Mouse (Mus musculus) erythroid progenitor cell, adult 5-6 weeks (primary cell): ENCODE results near the gene Coq8a. TPM values are rescaled to one million over a fixed set of nuclear protein-coding genes. Genes with fewer than 3 reads are reported as not detected.

Experiments used
- ATAC-seq: replicated peaks from 2 replicates; pipeline ENCODE4 v1.8.0; 2016; ENCODE audit warnings: moderate number of reproducible peaks, mild to moderate bottlenecking, moderate TSS enrichment, inconsistent platforms; ENCODE audit not compliant: poor library complexity, low FRiP score, severe bottlenecking
- total RNA-seq, 2 experiments: library from RNA; stranded (forward) in 1 of 2; stranded (reverse) in 1 of 2; fragments of 150-400 nt in 1 of 2; fragments of 186-747, 209-891 nt in 1 of 2; gene quantifications; 2 replicates each; pipeline versions ENCODE4 v1.2.3 to v1.2.4; 2015 to 2017; ENCODE audit warnings: low replicate concordance in 2 of 2

Gene Coq8a
- total RNA-seq, 2 experiments from 2014 or later = 1.7 TPM; not detected in 1

DNA sequence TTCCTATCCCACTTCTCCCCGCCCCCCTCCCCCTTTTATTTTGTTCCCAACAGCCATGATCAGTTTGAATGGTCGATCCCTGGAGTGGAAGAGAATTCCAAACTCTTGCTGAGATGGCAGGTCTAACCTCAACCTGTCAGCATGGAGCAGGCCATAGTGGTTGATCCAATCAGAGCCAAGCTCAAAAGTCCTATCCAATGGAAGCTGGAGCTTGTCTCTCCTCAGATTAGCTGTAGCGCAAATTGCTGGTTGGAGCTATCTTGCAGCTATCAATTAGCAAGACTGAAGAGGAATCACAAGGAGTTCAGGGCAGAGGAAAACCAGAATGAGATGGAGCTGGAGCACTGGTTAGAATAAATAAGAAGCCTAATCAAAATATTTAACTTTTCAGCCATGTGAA, 9.0 kb upstream of the Coq8a start:
- no peak for ATAC-seq

DNA sequence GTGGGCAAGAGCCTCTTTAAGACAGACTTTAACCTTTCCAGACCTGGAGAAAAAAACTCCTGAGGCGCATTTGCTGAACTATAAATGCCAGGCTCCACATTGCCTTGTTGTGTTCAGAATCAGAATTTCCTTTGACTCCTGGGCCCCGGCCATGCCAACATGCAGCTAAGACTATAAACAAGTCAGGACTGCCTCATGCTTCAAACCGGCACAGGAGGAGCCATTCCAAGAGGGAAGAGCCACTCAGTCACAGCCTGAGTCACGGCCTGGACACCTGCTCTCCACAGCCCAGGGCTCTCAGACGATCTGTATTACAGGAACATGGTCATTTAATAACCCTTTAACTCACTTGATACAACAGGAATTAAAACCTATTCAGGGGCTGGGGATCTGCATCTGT, 1.3 kb upstream of the Coq8a start:
- ATAC-seq = no peak

DNA sequence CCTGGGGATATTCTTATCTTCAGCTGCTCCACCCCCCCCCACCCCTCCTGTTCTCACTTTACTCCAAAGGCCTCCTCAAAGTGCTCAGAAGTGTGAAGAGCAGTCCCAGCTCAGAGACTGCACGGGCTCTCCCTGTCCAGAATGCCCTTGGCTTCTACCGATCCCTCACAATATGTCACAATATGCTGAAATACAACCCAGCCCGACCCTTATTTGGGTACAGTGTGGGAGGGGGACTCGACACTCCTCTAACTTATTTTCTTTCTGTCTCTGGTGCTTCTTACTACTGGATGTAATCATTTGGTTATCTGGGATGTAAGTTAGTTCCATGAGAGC, 281 bp upstream of the Coq8a start:
- ATAC-seq = no peak

DNA sequence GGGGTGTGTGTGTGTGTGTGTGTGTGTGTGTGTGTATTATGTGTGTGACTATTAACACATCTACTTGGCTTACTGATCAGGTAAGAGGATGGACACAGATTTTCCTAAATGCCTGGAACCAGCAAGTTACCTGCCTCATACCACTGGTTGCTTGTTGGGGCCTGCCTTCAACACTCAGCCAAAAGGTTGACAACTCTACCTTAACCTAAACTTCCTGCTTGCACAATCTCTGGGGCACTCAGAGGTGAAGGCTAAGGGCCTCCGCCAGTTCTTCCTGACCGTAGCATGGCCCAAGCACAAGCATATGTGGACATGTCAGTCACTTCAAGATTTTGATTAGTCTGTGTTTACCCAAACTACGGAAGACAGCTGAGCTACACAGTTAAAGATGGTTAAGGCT, 1.4 kb downstream of the Coq8a start:
- ATAC-seq = no peak

DNA sequence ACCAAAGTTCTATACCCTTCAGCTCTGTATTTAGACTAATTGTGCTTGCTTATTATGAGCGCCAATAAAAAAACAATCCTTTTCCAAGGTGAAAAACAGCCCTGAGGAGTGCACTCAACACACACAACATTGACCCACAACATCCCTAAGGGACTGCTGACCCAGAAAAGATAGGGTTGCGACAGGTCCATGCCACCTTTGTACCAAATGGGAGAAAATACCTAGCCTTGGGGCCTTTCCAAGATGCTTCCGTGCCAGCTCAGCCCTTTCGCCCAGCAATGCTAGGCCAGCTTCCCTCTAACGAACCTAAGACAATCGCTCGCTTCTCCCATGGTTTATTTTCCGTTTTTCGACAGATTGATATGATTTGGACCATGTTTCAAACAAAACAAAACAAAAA, 2.9 kb downstream of the Coq8a start:
- ATAC-seq = no peak

DNA sequence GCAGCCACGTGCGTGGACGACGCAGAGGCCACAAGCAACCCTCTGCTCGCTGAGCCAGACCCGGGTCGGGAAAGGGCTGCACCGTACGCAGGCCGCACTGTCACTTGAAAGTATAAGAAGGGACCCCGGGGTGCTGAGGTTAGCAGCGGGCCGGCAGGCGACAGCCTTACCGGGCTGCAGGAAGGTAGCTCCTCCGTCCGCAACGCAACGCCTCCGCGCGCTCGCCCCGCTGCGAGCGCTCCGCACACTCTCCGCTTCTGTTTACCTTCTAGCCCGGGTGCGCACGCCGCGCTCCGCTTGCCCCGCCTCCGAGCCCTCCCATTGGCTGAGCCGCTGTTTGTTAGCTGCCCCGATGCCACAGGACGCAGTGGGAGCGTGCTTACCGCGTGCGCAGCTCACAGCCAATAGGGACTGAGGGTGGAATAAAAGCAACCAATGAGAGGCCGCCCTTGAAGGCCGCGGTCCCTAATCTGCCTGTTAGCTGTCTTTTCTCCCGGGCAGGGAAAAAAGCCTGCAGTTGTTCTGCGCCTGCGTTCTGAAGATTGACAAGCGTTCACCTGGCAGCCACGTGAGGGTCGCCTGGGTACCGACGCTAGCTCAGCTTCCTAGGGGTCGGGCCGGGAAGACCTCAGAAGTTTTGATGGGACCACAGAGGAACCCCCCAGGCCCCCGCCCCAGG, 3.6 kb downstream of the Coq8a start:
- ATAC-seq = peak; percentile 100

DNA sequence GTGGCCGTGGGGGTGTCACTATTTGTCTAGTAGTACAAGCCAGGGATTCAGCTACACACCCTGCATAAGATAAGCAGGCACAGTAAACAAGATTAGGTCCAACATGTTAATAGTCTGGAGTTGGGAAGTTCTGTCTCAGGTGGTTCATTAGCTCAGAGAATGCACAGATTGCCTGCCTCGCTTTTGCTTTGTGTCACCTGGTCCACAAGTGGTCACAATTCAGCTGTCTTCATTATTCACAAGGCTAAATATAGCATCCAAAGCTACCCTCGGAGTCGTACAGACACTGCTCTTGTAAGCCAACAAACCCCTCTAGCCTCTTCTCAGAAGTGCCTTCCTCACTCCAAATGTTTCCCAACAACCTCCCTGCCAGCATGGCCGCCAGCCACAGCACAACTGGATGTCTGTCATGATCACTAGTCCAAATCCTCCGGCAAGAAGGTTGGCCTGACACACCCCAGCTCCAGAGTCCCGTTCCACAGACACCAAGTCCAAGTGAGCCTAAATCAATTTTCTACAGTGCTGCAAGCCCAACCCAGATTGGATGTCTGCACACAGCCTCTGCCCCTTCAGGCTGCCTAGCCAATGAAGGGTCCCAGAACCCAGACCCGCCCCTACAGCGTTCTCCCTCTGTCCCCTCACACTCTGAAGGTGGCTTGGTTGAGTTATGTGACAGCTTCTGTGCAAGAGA, 4.5 kb downstream of the Coq8a start:
- no peak for ATAC-seq

DNA sequence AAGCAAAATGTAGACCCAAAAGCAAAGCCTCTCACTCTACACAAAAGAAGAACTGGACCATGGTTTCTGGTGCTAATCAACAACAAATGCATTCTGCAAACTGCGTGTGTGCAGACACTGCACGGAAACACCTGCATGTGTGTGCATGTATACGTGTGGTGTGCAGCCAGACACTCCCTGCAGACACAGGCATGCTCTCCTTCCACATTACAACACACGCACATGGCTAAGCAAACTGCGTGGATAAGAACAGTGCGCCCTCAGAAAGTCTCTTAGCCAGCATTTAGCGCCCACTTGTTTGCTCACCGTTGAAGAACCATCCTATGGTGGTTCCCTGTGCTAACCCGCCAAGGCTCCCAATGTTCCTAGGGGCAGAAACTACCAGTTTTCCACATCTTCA, 5.4 kb downstream of the Coq8a start:
- ATAC-seq = no peak

DNA sequence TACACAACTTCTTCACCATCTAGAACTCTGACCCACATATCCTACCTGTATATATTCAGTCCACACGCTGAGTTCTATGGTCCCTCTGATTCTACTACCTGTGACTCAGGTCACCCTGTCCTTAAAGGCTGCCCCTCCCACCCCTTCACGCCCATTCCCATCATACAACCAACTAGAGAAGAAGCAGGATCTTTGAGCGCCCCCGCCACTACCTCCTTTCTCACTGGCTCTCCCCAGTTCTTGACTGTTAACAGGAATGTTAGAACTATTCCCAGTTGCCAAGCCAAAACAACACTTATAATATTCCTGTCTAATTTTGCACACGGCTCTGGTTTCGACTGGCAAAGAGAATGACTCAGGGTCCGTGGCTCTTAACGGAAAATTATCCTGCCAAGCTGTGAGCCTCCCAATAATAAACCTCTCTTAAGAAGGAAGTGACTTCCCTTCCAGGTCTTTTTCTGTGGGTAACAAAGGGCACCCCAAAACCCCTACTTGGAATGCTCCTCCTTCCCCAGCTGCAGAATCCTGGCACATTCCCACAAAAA, 5.9 kb downstream of the Coq8a start:
- no peak for ATAC-seq

DNA sequence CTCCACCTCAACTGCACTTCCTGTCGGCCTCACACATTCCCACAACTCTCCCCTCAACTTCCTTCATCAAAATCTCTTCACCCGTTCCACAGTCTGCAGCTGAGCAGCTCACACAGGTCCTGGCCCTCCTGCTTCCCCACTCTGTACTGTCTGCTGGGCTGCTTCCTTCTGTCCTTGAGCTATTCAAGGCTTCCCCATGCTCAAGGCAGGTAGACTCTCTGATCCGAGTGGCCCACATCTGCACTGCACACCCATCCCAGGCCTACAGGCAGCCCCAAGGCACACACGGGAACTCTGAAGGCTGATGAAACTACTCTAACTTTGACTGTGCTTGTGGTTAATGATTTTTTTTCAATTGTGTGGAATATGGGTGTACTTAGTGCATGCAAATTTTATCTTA, 6.5 kb downstream of the Coq8a start:
- no peak for ATAC-seq

DNA sequence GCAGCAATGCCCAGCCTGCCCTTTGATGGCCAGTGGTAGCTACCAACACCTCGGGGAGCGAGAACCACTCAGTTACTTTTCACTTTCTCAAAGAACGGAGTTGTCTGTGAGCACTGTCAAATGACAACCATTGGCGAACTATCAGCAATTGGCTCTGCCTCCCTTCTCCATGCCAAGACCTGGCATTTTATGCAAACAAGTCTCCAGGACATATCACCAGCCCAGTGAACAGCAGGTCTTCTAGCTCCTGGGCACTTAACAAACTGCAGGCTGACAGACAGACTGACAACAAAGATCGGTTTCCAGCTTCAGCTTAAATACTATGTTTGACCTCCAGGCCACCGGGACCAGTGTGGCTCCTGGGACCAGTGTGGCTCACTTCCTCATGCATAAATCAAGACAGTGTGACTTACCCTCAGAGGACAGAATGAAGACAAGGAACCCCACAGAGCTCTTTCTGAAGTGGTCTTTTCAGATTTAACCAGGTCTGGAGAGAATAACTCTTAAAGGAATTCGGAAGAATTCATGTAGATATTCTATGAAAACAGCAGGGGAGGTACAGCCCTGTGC, 7.7 kb downstream of the Coq8a start:
- no peak for ATAC-seq

DNA sequence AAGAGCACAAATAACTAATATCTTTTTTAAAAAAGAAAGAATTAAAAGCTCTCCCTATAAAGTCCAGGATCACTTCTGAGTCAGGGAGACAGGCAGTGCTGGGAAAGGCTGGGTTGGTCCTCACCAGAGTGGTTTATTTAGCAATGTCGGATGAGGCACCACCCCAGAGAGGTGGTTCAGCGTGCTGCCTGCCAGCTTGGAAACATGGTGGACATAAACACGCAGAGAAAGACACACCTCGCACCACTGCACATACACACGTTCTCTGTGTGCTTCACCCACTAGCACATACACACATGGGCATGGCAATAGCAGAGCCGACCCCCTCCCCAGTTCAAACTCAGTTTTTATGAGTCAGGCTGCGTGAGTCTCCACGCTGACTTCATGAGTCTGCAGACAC, 8.3 kb downstream of the Coq8a start:
- ATAC-seq = no peak

DNA sequence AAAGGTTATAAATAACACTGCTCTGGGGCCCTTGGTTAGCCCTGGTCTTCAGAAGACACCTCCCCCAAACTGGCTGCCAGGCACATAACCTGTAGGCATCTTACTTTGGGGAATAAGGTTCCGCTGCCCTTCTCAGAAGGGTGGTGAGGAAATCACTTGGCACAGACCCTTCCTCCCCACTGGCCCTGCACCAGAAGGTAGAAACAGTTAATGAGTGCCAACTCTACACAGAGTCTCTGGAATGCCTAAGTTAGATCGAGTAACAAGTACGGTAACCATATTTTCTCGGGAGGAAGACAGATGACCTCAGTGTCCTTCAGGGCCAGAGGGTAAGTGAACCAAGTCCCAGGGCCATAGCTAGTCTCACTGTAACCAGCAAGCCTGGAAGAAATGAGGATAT, 10.5 kb downstream of the Coq8a start:
- ATAC-seq = no peak

DNA sequence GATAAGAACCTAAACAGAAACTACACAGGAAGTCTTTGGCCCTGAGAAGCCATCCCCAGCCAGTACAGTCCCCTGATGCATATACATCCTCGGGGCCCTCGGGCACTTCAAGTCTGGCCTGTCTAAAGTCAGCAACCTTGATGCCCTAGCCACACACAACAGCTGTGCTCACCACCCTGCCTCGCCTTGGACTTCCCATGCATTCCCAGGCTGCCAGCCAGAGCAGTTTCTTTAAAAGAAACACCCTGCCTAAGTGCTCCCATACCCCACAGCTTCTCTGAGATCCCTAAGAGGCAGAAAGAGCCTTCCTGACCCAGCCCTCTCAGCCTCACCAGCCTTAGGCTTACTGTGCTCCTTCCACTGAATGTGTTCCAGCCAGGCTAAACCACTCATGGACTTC, 13.0 kb downstream of the Coq8a start:
- ATAC-seq = no peak

DNA sequence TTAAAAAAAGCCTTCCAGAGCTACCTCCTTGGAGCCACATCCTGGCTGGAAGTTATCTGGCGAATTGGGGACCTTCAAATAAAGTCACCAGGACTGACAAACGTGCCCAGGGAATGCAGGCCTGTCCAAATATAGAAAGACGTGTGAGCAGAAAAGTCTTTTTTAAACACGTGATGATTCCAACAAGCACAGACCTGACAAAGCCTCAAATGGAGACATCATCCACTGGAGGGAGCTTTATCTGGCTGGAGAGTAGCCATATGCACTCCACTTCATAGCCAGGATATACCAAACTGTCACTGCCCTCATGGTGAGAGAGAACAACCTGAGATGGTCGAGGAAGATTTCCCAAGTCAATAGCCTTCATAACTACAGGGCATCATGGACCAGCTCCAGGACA, 13.5 kb downstream of the Coq8a start:
- ATAC-seq = no peak

DNA sequence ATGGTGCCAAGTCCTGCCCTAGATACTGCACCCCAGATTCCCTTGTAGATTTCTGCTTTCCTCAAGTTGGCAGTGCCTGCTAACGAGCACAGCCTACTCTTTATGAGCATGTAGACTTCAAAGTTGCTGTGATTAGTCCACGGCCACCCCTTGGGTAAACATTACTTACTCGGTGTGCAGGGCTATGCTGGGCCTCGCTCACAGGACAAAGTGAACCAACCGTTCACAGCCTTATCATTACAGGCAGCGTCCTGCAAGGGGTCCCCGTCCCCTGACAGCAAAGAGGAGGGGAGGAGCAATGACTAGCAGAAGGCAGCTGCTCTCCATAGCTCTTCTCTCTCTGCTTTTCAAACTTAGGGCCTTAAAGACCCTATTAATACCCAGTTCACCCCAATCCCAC, 14.6 kb downstream of the Coq8a start:
- no peak for ATAC-seq

DNA sequence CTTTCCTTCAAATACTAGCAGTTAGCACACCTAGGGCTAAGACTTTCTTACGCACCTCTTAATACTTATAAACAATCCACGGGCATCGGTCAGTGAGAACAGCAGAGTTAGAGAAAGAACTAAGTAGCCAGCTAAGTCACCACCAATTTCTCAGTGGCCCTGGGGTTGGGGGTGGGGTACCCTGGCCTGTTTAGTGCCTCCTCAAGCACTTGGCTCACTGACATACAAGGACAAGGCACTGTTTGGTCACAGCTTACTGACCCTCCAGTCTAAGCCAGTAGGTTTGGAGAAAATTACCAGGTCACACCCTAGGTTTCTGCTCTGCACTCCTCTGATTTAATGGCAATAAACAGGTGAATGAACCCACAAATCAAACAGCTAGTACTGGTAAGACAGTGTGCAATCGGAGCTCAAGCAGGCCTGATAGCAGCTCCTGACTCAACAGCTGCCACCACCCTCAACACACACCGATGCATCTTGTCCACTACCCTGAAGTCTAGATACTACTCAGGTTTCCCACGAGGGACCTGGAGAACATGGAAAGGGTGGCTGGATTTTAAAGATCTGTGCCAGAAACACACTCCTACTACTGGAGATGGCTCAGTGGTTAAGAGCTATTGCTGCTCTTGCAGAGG, 15.8 kb downstream of the Coq8a start:
- ATAC-seq = no peak

DNA sequence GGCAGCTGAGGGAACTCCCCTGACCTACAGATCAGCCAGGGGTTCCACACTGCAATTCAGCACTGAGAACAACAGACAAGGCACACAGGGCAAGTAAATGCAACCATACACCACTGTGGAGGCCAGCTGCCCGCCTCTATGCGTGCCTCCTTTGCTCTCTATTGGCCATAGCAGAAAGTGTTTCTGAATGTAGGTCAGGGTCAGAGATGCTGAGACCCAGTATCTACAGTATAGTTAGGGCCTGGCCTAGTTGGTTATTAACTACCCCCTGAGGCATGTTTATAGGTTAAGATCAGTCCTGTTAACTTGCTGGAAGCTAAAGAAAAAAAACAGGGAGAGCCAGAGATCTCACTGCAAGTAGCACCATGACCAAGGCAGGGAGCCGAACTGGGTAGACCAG, 16.7 kb downstream of the Coq8a start:
- ATAC-seq = no peak

DNA sequence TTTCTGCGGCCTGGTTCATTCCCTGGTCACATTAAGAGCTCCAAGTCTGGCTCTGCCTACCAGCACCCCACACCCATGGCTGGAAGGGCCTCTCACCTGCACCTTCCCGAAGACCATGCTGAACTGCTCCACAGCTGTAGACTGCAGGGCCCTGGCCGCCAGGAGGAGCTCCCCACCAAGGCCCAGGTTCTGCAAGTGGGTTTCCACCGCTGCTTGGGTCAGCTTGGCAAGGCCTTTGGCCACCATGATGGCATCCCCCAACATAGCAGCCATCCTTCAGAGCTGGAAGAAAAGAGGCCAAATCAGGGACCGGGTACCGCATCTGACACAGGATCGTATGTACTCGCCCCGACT, 17.5 kb downstream of the Coq8a start:
- ATAC-seq = no peak

DNA sequence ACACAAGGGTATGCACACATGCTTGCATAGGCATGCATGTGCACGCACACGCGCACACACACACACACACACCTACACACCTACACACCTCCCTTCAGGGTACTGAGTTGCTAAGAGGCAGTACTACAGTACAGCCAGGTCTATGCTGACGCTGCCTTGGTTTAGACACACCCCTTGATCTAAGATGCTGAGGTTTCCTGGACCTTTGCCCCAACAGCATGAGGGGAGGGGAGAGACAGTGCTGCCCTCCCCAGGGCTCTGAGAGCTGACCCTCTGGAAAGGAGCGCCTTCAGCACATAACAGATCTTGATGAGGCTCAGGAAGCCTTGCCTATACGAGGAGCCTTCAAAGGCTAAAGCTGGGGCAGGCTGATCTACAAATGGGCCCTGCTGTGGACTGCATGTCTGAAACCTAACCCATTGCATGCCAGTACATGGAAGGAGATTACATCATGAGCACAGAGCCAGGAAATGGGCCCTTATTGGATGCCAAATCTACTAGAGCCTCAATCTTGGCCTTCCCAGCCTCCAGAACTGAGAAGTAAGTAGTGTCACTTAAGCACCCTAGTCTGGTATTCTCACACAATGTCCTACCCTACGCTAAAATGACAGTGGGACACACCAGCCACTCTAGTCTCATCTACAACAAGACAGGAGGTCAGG, 18.0 kb downstream of the Coq8a start:
- ATAC-seq = no peak

DNA sequence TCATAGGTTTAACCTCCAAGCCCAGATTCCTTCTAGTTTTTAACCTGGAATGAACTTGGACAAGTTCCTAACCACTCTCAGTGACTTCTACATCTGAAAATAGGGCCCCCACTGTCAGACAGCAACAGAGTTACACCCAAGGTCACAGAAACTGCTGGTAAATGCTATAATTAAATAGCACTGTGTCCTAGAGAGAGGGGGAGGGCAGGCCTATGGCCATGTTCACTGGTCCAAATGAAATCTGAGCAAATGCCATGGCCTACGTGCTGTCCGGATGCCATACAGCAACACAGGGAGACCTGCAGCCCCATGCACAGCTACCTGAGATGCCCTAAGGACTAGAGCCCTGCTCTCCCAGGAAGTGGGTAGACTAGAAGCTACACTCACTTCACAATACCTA, 19.6 kb downstream of the Coq8a start:
- ATAC-seq = no peak
